Mouse (Mus musculus): ENCODE results near the gene Fxn. TPM values are rescaled to one million over a fixed set of nuclear protein-coding genes. Genes with fewer than 3 reads are reported as not detected.

Fxn gene
- 94.1 and 140 TPM in 2 replicates for polyA plus RNA-seq (2012; ENCODE audit: low replicate concordance)

GRCm38 (mm10) chr19:24280601-24281228, at the start of gene Fxn:
Gene Fxn, minus strand, starts transcription at chr19:24280605.

GRCm38 (mm10) chr19:24224500-24225304, 55.7 kb downstream of the Fxn start, which contains the start of gene Tjp2:
Gene Tjp2, minus strand, starts transcription at chr19:24225030.

Other genes with a start within 250 kb of the Fxn start
- not detected in 2 replicates for gene Fam189a2, start 249.6 kb downstream of the Fxn start, polyA plus RNA-seq (2012; ENCODE audit: low replicate concordance)
- gene Tjp2, start 55.6 kb downstream of the Fxn start, polyA plus RNA-seq (2012; ENCODE audit: low replicate concordance): 0.91 and 1.4 TPM in 2 replicates
- gene Fam122a, start 196.8 kb upstream of the Fxn start, polyA plus RNA-seq (2012; ENCODE audit: low replicate concordance): 15.5 and 26.7 TPM in 2 replicates

Measured in leukemia stem cell, adult 10-12 weeks (primary cell).